Mouse (Mus musculus): ENCODE measurements at regions not wholly inside any gene's neighbourhood (a gene's known extent, or its start where the extent isn't known, plus 50 kb on each side); places are given as distances from the start of the nearest gene placed in this dataset.

GRCm38 (mm10) chr17:83918413-83919139 is 70.8 kb upstream of the Haao start:
- ATAC-seq (ENCODE audit: extremely low read depth, insufficient number of reproducible peaks, low FRiP score, poor library complexity, severe bottlenecking) = peak; percentile 35

GRCm38 (mm10) chr17:83917781-83918180 is 70.0 kb upstream of the Haao start:
- no peak for ATAC-seq (ENCODE audit: extremely low read depth, insufficient number of reproducible peaks, low FRiP score, poor library complexity, severe bottlenecking)

GRCm38 (mm10) chr17:83916684-83917166 is 69.0 kb upstream of the Haao start:
- ATAC-seq (ENCODE audit: extremely low read depth, insufficient number of reproducible peaks, low FRiP score, poor library complexity, severe bottlenecking) = no peak

GRCm38 (mm10) chr17:83915034-83915433 is 67.3 kb upstream of the Haao start:
- ATAC-seq (ENCODE audit: extremely low read depth, insufficient number of reproducible peaks, low FRiP score, poor library complexity, severe bottlenecking) = no peak

GRCm38 (mm10) chr17:83914603-83915002 is 66.8 kb upstream of the Haao start:
- no peak for ATAC-seq (ENCODE audit: extremely low read depth, insufficient number of reproducible peaks, low FRiP score, poor library complexity, severe bottlenecking)

GRCm38 (mm10) chr17:83913711-83914415 is 66.1 kb upstream of the Haao start:
- ATAC-seq (ENCODE audit: extremely low read depth, insufficient number of reproducible peaks, low FRiP score, poor library complexity, severe bottlenecking) = no peak

- ATAC-seq (ENCODE audit: extremely low read depth, insufficient number of reproducible peaks, low FRiP score, poor library complexity, severe bottlenecking) = no peak
Observed at GRCm38 (mm10) chr17:83912421-83912820, 64.7 kb upstream of the Haao start.

GRCm38 (mm10) chr17:83908811-83909210 is 61.0 kb upstream of the Haao start:
- ATAC-seq (ENCODE audit: extremely low read depth, insufficient number of reproducible peaks, low FRiP score, poor library complexity, severe bottlenecking) = no peak; the same call in 1 of the 2 replicates

GRCm38 (mm10) chr17:83907538-83907937 is 59.8 kb upstream of the Haao start:
- no peak for ATAC-seq (ENCODE audit: extremely low read depth, insufficient number of reproducible peaks, low FRiP score, poor library complexity, severe bottlenecking)

GRCm38 (mm10) chr17:83906751-83907537 is 59.2 kb upstream of the Haao start:
- ATAC-seq (ENCODE audit: extremely low read depth, insufficient number of reproducible peaks, low FRiP score, poor library complexity, severe bottlenecking) = no peak

GRCm38 (mm10) chr17:83903467-83903866 is 55.7 kb upstream of the Haao start:
- peak; percentile 76 for ATAC-seq (ENCODE audit: extremely low read depth, insufficient number of reproducible peaks, low FRiP score, poor library complexity, severe bottlenecking)

GRCm38 (mm10) chr17:83902523-83902922 is 54.8 kb upstream of the Haao start:
- ATAC-seq (ENCODE audit: extremely low read depth, insufficient number of reproducible peaks, low FRiP score, poor library complexity, severe bottlenecking) = no peak

- ATAC-seq (ENCODE audit: extremely low read depth, insufficient number of reproducible peaks, low FRiP score, poor library complexity, severe bottlenecking) = no peak
Observed at GRCm38 (mm10) chr17:83902091-83902490, 54.3 kb upstream of the Haao start.

GRCm38 (mm10) chr17:83899588-83900152 is 51.9 kb upstream of the Haao start:
- no peak for ATAC-seq (ENCODE audit: extremely low read depth, insufficient number of reproducible peaks, low FRiP score, poor library complexity, severe bottlenecking)

- ATAC-seq (ENCODE audit: extremely low read depth, insufficient number of reproducible peaks, low FRiP score, poor library complexity, severe bottlenecking) = no peak
Observed at GRCm38 (mm10) chr17:83898531-83898930, 50.8 kb upstream of the Haao start.

Data from neutrophil, adult 5-6 weeks (primary cell).